Mouse (Mus musculus): ENCODE data around the gene Col25a1. TPM values are rescaled to one million over a fixed set of nuclear protein-coding genes. Genes with fewer than 3 reads are reported as not detected.

The Col25a1 gene
- total RNA-seq, 2 experiments from 2014 or later, result 1.2 to 1.3 TPM

GRCm38 (mm10) chr3:130304827-130305226, 173.5 kb downstream of the Col25a1 start:
- DNase-seq, result no peak
- intact Hi-C loops (cut with DNase I), result no loop called here

- no peak for DNase-seq
- intact Hi-C loops (cut with DNase I), result no loop called here
These were observed 174.4 kb downstream of the Col25a1 start for GRCm38 (mm10) chr3:130305686-130306085.

GRCm38 (mm10) chr3:130309277-130309676, 178.0 kb downstream of the Col25a1 start:
- DNase-seq, result no peak
- intact Hi-C loops (cut with DNase I), result no loop called here

- no peak for DNase-seq
- intact Hi-C loops (cut with DNase I), result no loop called here
These were observed 179.5 kb downstream of the Col25a1 start for GRCm38 (mm10) chr3:130310694-130311305.

GRCm38 (mm10) chr3:130313246-130313645, 181.9 kb downstream of the Col25a1 start:
- intact Hi-C loops (cut with DNase I), result no loop called here

GRCm38 (mm10) chr3:130327039-130328015, 196.0 kb downstream of the Col25a1 start:
- DNase-seq, result no peak
- intact Hi-C loops (cut with DNase I), result no loop called here

More at GRCm38 (mm10) chr3:130313246-130313645, 181.9 kb downstream of the Col25a1 start:
- no peak for DNase-seq

- intact Hi-C loops (cut with DNase I), result no loop called here
These were observed 197.6 kb downstream of the Col25a1 start for GRCm38 (mm10) chr3:130328909-130329308.

GRCm38 (mm10) chr3:130329833-130330555, 198.7 kb downstream of the Col25a1 start:
- intact Hi-C loops (cut with DNase I), result no loop called here
- DNase-seq, result no peak

More at GRCm38 (mm10) chr3:130328909-130329308, 197.6 kb downstream of the Col25a1 start:
- no peak for DNase-seq

- no peak for DNase-seq
- intact Hi-C loops (cut with DNase I), result no loop called here
These were observed 199.3 kb downstream of the Col25a1 start for GRCm38 (mm10) chr3:130330556-130330950.

GRCm38 (mm10) chr3:130332347-130332913, 201.1 kb downstream of the Col25a1 start:
- DNase-seq, result no peak
- intact Hi-C loops (cut with DNase I), result no loop called here

- intact Hi-C loops (cut with DNase I), result no loop called here
These were observed 206.6 kb downstream of the Col25a1 start for GRCm38 (mm10) chr3:130337857-130338256.

GRCm38 (mm10) chr3:130338371-130338770, 207.1 kb downstream of the Col25a1 start:
- no peak for DNase-seq
- intact Hi-C loops (cut with DNase I), result no loop called here

More at GRCm38 (mm10) chr3:130337857-130338256, 206.6 kb downstream of the Col25a1 start:
- peak; percentile 60 to 64 for DNase-seq

- DNase-seq, result no peak
- intact Hi-C loops (cut with DNase I), result no loop called here
These were observed 218.9 kb downstream of the Col25a1 start for GRCm38 (mm10) chr3:130350161-130350560.

GRCm38 (mm10) chr3:130354399-130355039, 223.2 kb downstream of the Col25a1 start:
- intact Hi-C loops (cut with DNase I), result no loop called here
- no peak for DNase-seq

- DNase-seq, result no peak
- intact Hi-C loops (cut with DNase I), result no loop called here
These were observed 225.4 kb downstream of the Col25a1 start for GRCm38 (mm10) chr3:130356575-130357173.

GRCm38 (mm10) chr3:130360813-130361212, 229.5 kb downstream of the Col25a1 start:
- DNase-seq, result no peak
- intact Hi-C loops (cut with DNase I), result no loop called here

- no peak for DNase-seq
These were observed 230.6 kb downstream of the Col25a1 start for GRCm38 (mm10) chr3:130361922-130362321.

GRCm38 (mm10) chr3:130362797-130363367, 231.6 kb downstream of the Col25a1 start:
- intact Hi-C loops (cut with DNase I), result no loop called here
- no peak for DNase-seq

More at GRCm38 (mm10) chr3:130361922-130362321, 230.6 kb downstream of the Col25a1 start:
- intact Hi-C loops (cut with DNase I), result no loop called here

GRCm38 (mm10) chr3:130366917-130367610, 235.8 kb downstream of the Col25a1 start:
- intact Hi-C loops (cut with DNase I), result no loop called here
- DNase-seq, result no peak
